11 mouse cellular contexts compared by ENCODE assay signal in genomic region chr5:101995451-101995995, GRCm38 (mm10).
DNase-seq lines count a peak whose midpoint lies in the region; ATAC-seq and TF ChIP-seq lines count a peak whose summit lies in the region.
"Had no signal": no experiment of that assay in that cellular context is flagged by ENCODE, and none has a peak within 500 bp of the region (broad histone marks: within the 10 kb centered on the region; RNA-seq: fewer than 3 reads in every experiment).

No protein-coding gene starts in this region.

- peaks cover 9% of the 10 kb centered on the region for H3K4me1 ChIP-seq in heart, adult 2 months (ENCODE audit: control insufficient read depth, insufficient read depth, low read length)
- peaks cover 36% of the 10 kb centered on the region for H3K4me1 ChIP-seq in heart, embryonic 12.5 days (replicated peaks)
- 0 out of 2 replicates have a peak, but pooled peaks cover 6% of the 10 kb centered on the region for H3K4me1 ChIP-seq in liver, adult 2 months (ENCODE audit: control insufficient read depth, insufficient read depth, low read length)

- TF ChIP-seq EP300 in heart, adult 2 months (IDR thresholded peaks at IDR 0.05; ENCODE audit: insufficient read depth, low read depth, low read length), result no peak

- intact Hi-C loops in heart, adult 2 months (cut with DNase I), result no loop called here

- TF ChIP-seq POLR2A in heart, adult 2 months (IDR thresholded peaks at IDR 0.05; ENCODE audit: insufficient read depth, low read depth, low read length), result no peak
- no peak for TF ChIP-seq POLR2A in liver, adult 2 months (IDR thresholded peaks at IDR 0.05; ENCODE audit: extremely low read depth, insufficient read depth, low read length)

- peak; percentile 62 for TF ChIP-seq CTCF in heart, adult 2 months (IDR thresholded peaks at IDR 0.05)
- peak; percentile 68 for TF ChIP-seq CTCF in liver, adult 2 months (IDR thresholded peaks at IDR 0.05; ENCODE audit: low read depth, low read length)

- WGBS in heart, adult 2 months, result 82% methylated on average over 3 of the region's 3 CpGs
- 73% methylated on average over 3 of the region's 3 CpGs for WGBS in heart, embryonic 12.5 days
- WGBS in liver, adult 2 months, result 79% methylated on average over 3 of the region's 3 CpGs

- peaks cover 3% of the 10 kb centered on the region for H3K79me2 ChIP-seq in heart, adult 2 months (replicated peaks; ENCODE audit: control insufficient read depth, insufficient read depth, low read length)
- peaks cover 30% of the 10 kb centered on the region; the same call in 1 of the 2 replicates for H3K79me2 ChIP-seq in liver, adult 2 months (ENCODE audit: control insufficient read depth, insufficient read depth, low read length)

- no peak overlapping the region for H3K9ac ChIP-seq in heart, adult 2 months (ENCODE audit: low read depth, low read length)
- no peak overlapping the region for H3K9ac ChIP-seq in heart, embryonic 12.5 days
- no peak overlapping the region for H3K9ac ChIP-seq in liver, adult 2 months (ENCODE audit: low read depth, low read length)

- H3K27ac ChIP-seq in heart, adult 2 months, result no peak overlapping the region
- no peak overlapping the region for H3K27ac ChIP-seq in heart, embryonic 12.5 days (ENCODE audit: poor library complexity, severe bottlenecking)
- H3K27ac ChIP-seq in liver, adult 2 months (replicated peaks; ENCODE audit: insufficient read depth, low read depth, low read length), result no peak overlapping the region
- H3K27ac ChIP-seq: midbrain, embryonic 10.5 days had no signal

- H3K4me2 ChIP-seq in heart, embryonic 12.5 days, result no peak overlapping the region

- no peaks in the 10 kb centered on the region for H3K9me3 ChIP-seq in heart, embryonic 12.5 days (replicated peaks)
- H3K9me3 ChIP-seq: midbrain, embryonic 10.5 days had no signal

- H3K27me3 ChIP-seq in heart, adult 2 months (ENCODE audit: control insufficient read depth, insufficient read depth, low read length), result no peaks in the 10 kb centered on the region
- no peaks in the 10 kb centered on the region for H3K27me3 ChIP-seq in heart, embryonic 12.5 days (replicated peaks)
- no peaks in the 10 kb centered on the region for H3K27me3 ChIP-seq in liver, adult 2 months (ENCODE audit: control insufficient read depth, insufficient read depth, low read length)

- no peak overlapping the region for H3K4me3 ChIP-seq in heart, adult 2 months
- no peak overlapping the region for H3K4me3 ChIP-seq in heart, embryonic 12.5 days
- no peak overlapping the region for H3K4me3 ChIP-seq in liver, adult 2 months (ENCODE audit: insufficient read depth, low read depth, low read length)
- H3K4me3 ChIP-seq: erythroblast, embryonic 14.5 days; midbrain, embryonic 10.5 days had no signal

- no peaks in the 10 kb centered on the region for H3K36me3 ChIP-seq in heart, adult 2 months (ENCODE audit: control insufficient read depth, insufficient read depth, low read length)
- peaks cover 3% of the 10 kb centered on the region; the same call in 1 of the 2 replicates for H3K36me3 ChIP-seq in heart, embryonic 12.5 days
- H3K36me3 ChIP-seq in liver, adult 2 months (ENCODE audit: control insufficient read depth, insufficient read depth, low read length), result no peaks in the 10 kb centered on the region

- no peak for DNase-seq in heart, adult 2 months
- DNase-seq in 416B (ENCODE audit: low read depth) (peak; percentile 62), WW6 (ENCODE audit: low read depth, low spot score) (peak; percentile 29)
- no peak for DNase-seq in liver, adult 2 months (ENCODE audit: extremely low read depth, low read depth, low spot score)
- no peak for DNase-seq in urinary bladder, postnatal 36 days (ENCODE audit: low spot score in 2 of 2)
- no peak for DNase-seq in heart, adult 9 months (ENCODE audit: low spot score in 2 of 2)
- DNase-seq in heart, adult 18-20 months, result no peak
- DNase-seq: cerebellum, adult 9-11 months had no signal

- ATAC-seq in heart, embryonic 12.5 days (ENCODE audit: insufficient number of reproducible peaks, low FRiP score), result no peak

Comparison
In these comparisons a context has a peak if more than half of its experiments do, and no peak if none do; other contexts are left out.
1. DNase-seq: peak in 416B (single experiment) and WW6 (single experiment); none in heart, adult 2 months (0 of 2), liver, adult 2 months (single experiment), urinary bladder, postnatal 36 days (0 of 2), heart, adult 9 months (0 of 2) and heart, adult 18-20 months (0 of 2).